Mouse (Mus musculus) olfactory bulb, adult 2 months (tissue): ENCODE data around the gene Cacna1e.

Source experiments
- CTCF ChIP-seq: fragments of 200-500 bp; IDR thresholded peaks from 2 replicates; pipeline ENCODE4 v1.5.1; 2012; ENCODE audit warnings: low read depth, mild to moderate bottlenecking, low read length, moderate library complexity; ENCODE audit not compliant: insufficient read depth
- POLR2A ChIP-seq: fragments of 200-500 bp; IDR thresholded peaks from 2 replicates; pipeline ENCODE4 v1.6.1; 2012; ENCODE audit warnings: mild to moderate bottlenecking, low read depth, low read length, moderate library complexity; ENCODE audit not compliant: insufficient read depth

GRCm38 (mm10) chr1:154602531-154602930 is 281.8 kb downstream of the Cacna1e start:
- no peak for TF ChIP-seq CTCF
- TF ChIP-seq POLR2A, result no peak
